In genomic region chr19:7128551-7129475, GRCm38 (mm10) we compare ENCODE assay signal across 14 mouse cellular contexts. TPM values are rescaled to one million over a fixed set of nuclear protein-coding genes. Genes with fewer than 3 reads are reported as not detected.
A peak's percentile ranks its signal among the peaks of the same experiment; 100 is the strongest.
DNase-seq lines count a peak whose midpoint lies in the region; ATAC-seq lines count a peak whose summit lies in the region.
"Had no signal": no experiment of that assay in that cellular context is flagged by ENCODE, and none has a peak within 500 bp of the region (broad histone marks: within the 10 kb centered on the region; RNA-seq: fewer than 3 reads in every experiment).

No protein-coding gene starts in this region.

- no peaks in the 10 kb centered on the region for H3K9me3 ChIP-seq in neural tube, embryonic 12.5 days
- no peaks in the 10 kb centered on the region for H3K9me3 ChIP-seq in neural tube, embryonic 15.5 days (replicated peaks)
- H3K9me3 ChIP-seq in embryonic facial prominence, embryonic 12.5 days: no peaks in the 10 kb centered on the region
- H3K9me3 ChIP-seq in hindbrain, embryonic 15.5 days: no peaks in the 10 kb centered on the region
- H3K9me3 ChIP-seq: megakaryocyte, embryonic 14.5 days had no signal

- WGBS in neural tube, embryonic 12.5 days: 65% methylated on average over 19 of the region's 19 CpGs
- WGBS in neural tube, embryonic 15.5 days: 60% methylated on average over 19 of the region's 19 CpGs
- 35% methylated on average over 19 of the region's 19 CpGs for WGBS in embryonic facial prominence, embryonic 12.5 days
- WGBS in hindbrain, embryonic 15.5 days: 50% methylated on average over 19 of the region's 19 CpGs

- H3K9ac ChIP-seq in neural tube, embryonic 12.5 days: 0 out of 2 replicates have a peak overlapping the region, but pooled peaks have one; percentile 1
- no peak overlapping the region for H3K9ac ChIP-seq in neural tube, embryonic 15.5 days (replicated peaks)
- 0 out of 2 replicates have a peak overlapping the region, but pooled peaks have one; percentile 16 for H3K9ac ChIP-seq in embryonic facial prominence, embryonic 12.5 days
- H3K9ac ChIP-seq in hindbrain, embryonic 15.5 days: no peak overlapping the region
- H3K9ac ChIP-seq: liver, embryonic 14.5 days had no signal

- ATAC-seq in neural tube, embryonic 12.5 days (ENCODE audit: low FRiP score, low read depth): no peak
- ATAC-seq in neural tube, embryonic 15.5 days (ENCODE audit: low FRiP score): no peak
- peak; percentile 65 for ATAC-seq in embryonic facial prominence, embryonic 12.5 days (ENCODE audit: insufficient number of reproducible peaks, insufficient read depth, low FRiP score, low TSS enrichment)
- ATAC-seq in hindbrain, embryonic 15.5 days (ENCODE audit: low FRiP score, low read depth): 0 out of 2 replicates have a peak, but pooled peaks have one; percentile 12

- peaks cover 5% of the 10 kb centered on the region; the same call in 1 of the 2 replicates for H3K27me3 ChIP-seq in neural tube, embryonic 12.5 days (replicated peaks)
- H3K27me3 ChIP-seq in neural tube, embryonic 15.5 days (replicated peaks): peaks cover 6% of the 10 kb centered on the region; the same call in 1 of the 2 replicates
- peaks cover 13% of the 10 kb centered on the region; the same call in 1 of the 2 replicates for H3K27me3 ChIP-seq in embryonic facial prominence, embryonic 12.5 days
- H3K27me3 ChIP-seq in hindbrain, embryonic 15.5 days: peaks cover 10% of the 10 kb centered on the region; the same call in 1 of the 2 replicates

- H3K36me3 ChIP-seq in neural tube, embryonic 12.5 days: no peaks in the 10 kb centered on the region
- H3K36me3 ChIP-seq in neural tube, embryonic 15.5 days: no peaks in the 10 kb centered on the region
- no peaks in the 10 kb centered on the region for H3K36me3 ChIP-seq in embryonic facial prominence, embryonic 12.5 days
- H3K36me3 ChIP-seq in hindbrain, embryonic 15.5 days: no peaks in the 10 kb centered on the region

- H3K4me2 ChIP-seq in neural tube, embryonic 12.5 days (replicated peaks): no peak overlapping the region
- no peak overlapping the region for H3K4me2 ChIP-seq in neural tube, embryonic 15.5 days
- no peak overlapping the region for H3K4me2 ChIP-seq in embryonic facial prominence, embryonic 12.5 days (replicated peaks)
- H3K4me2 ChIP-seq in hindbrain, embryonic 15.5 days: no peak overlapping the region

- no peak overlapping the region for H3K27ac ChIP-seq in neural tube, embryonic 12.5 days
- no peak overlapping the region for H3K27ac ChIP-seq in neural tube, embryonic 15.5 days (replicated peaks)
- peak overlapping the region; percentile 42; the same call in 1 of the 2 replicates for H3K27ac ChIP-seq in embryonic facial prominence, embryonic 12.5 days
- H3K27ac ChIP-seq in hindbrain, embryonic 15.5 days (replicated peaks): no peak overlapping the region
- H3K27ac ChIP-seq: left cerebral cortex, adult 2 months; liver, embryonic 14.5 days had no signal

- no peak for DNase-seq in layer of hippocampus, adult 9-11 months
- DNase-seq in frontal cortex, postnatal 14 days (ENCODE audit: low spot score in 2 of 2): no peak
- DNase-seq in right cerebral cortex, postnatal 25 days: no peak
- no peak for DNase-seq in frontal cortex, postnatal 10 days (ENCODE audit: low spot score in 2 of 2)
- DNase-seq: kidney, adult 2 months; right cerebral cortex, postnatal 4 days; thymus, adult 2 months had no signal

- peaks cover 31% of the 10 kb centered on the region for H3K4me1 ChIP-seq in neural tube, embryonic 12.5 days
- H3K4me1 ChIP-seq in neural tube, embryonic 15.5 days: peaks cover 15% of the 10 kb centered on the region
- peaks cover 25% of the 10 kb centered on the region for H3K4me1 ChIP-seq in embryonic facial prominence, embryonic 12.5 days
- peaks cover 25% of the 10 kb centered on the region for H3K4me1 ChIP-seq in hindbrain, embryonic 15.5 days (replicated peaks)

- H3K4me3 ChIP-seq in neural tube, embryonic 12.5 days: no peak overlapping the region
- no peak overlapping the region for H3K4me3 ChIP-seq in neural tube, embryonic 15.5 days (replicated peaks)
- no peak overlapping the region for H3K4me3 ChIP-seq in embryonic facial prominence, embryonic 12.5 days
- H3K4me3 ChIP-seq in hindbrain, embryonic 15.5 days: no peak overlapping the region
- H3K4me3 ChIP-seq: left cerebral cortex, adult 2 months had no signal

RNA-seq across cellular contexts. Expression of gene Flrt1, which starts 23.3 kb away (rescaled TPM):
- polyA plus RNA-seq in neural tube, embryonic 12.5 days (2016; fragmentation: Nextera tagmentation; extraction: Ambion mirVana): 7.0 and 9.9 TPM in 2 replicates
- 10.5 and 10.9 TPM in 2 replicates for polyA plus RNA-seq in neural tube, embryonic 15.5 days (2015; fragmentation: Nextera tagmentation; extraction: Ambion mirVana)
- polyA plus RNA-seq in embryonic facial prominence, embryonic 12.5 days (2016; fragmentation: Nextera tagmentation; extraction: Ambion mirVana): 6.6 and 6.8 TPM in 2 replicates
- 9.8 and 11.1 TPM in 2 replicates for polyA plus RNA-seq in hindbrain, embryonic 15.5 days (2015; fragmentation: Nextera tagmentation; extraction: Ambion mirVana)

Comparison
In these comparisons a context has a peak if more than half of its experiments do, and no peak if none do; other contexts are left out.
1. H3K9ac ChIP-seq: peak in neural tube, embryonic 12.5 days (single experiment) and embryonic facial prominence, embryonic 12.5 days (single experiment); none in neural tube, embryonic 15.5 days (single experiment) and hindbrain, embryonic 15.5 days (single experiment).
2. ATAC-seq: peak in embryonic facial prominence, embryonic 12.5 days (single experiment) and hindbrain, embryonic 15.5 days (single experiment); none in neural tube, embryonic 12.5 days (single experiment) and neural tube, embryonic 15.5 days (single experiment).